Mouse (Mus musculus) layer of hippocampus, adult 9-11 months (tissue): ENCODE results near the gene U2af1.
"Not testable (repeated sequence)": the region's sequence is repeated elsewhere in the genome, so short reads cannot be mapped to it uniquely, and the experiment has no call there.

Experiments used
- DNase-seq: peaks from one replicate; pipeline ENCODE4 v3.0.0; 2022

Gene U2af1

GRCm38 (mm10) chr17:31609895-31610294, 48.8 kb downstream of the U2af1 start:
- DNase-seq = no peak

DNA sequence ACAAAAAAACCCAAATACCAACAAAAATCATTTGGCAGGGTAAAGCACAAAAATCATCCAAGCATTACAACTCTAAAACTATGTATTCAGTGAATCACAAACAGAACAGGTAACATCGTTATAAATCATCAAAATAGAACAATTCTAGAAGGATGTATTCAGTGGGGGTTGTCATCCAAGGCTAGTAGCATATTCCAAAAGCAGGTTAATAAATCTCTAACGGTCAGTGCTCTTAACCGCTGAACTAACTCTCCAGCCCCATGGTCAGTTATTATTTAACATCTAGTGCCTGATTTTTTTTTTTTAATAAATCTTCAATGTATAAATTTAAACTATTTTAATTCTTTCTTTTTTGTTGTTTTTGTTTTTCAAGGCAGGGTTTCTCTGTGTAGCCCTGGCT, 49.5 kb downstream of the U2af1 start:
- DNase-seq = not testable (repeated sequence)

DNA sequence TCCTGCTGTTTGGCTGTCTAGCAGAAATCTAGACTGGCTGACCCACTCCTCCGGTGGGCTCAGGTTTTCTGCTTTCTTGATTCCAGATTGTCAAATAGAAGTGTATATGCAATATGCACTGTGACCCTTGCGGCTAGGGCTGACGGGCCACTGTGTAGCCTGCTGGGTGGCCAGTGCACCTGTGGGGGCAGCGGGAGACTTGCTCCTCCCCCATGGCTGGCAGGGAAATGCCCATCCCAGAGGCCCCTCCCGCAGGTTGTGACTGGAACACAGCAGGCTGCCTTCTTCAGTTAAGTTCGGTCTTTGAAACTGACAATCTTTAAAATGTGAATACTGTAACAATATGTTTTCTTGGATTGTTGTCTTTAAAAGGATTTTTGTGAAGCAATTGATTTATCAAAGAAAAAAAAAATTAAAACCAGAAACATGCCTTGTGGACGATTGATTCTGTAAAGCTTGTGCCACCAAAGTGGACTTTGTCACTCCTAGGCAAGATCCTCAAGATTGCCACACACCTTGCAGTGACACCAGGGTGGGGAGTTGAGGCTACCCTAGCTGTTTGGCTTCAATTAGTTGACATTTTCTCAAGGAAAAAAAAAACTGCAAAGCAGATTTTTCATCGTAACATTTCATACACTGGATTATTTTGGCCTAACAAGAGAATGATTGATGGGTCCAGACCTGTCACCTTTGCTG, 51.3 kb downstream of the U2af1 start:
- no peak for DNase-seq

GRCm38 (mm10) chr17:31606424-31606823, 52.3 kb downstream of the U2af1 start:
- no peak for DNase-seq

DNA sequence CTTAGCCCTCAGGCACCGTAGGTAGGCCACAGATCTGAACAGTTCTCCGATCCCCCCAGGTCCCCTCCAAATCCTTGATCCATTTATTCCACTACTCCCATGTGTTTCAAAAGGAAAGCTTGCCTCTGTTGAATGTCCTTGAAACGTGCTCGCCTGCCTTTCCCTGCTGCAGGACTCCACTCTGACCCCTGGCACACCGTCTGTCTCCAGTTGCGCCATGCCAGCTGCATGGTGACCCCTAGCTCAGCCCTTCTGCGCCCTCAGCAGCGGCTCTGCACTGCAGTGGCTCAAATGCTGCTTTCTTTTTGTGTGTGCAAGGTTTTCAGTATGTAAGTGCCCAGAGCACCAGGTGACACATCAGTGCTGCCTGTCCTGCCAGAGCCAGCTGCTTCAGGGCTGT, 60.1 kb downstream of the U2af1 start:
- no peak for DNase-seq

DNA sequence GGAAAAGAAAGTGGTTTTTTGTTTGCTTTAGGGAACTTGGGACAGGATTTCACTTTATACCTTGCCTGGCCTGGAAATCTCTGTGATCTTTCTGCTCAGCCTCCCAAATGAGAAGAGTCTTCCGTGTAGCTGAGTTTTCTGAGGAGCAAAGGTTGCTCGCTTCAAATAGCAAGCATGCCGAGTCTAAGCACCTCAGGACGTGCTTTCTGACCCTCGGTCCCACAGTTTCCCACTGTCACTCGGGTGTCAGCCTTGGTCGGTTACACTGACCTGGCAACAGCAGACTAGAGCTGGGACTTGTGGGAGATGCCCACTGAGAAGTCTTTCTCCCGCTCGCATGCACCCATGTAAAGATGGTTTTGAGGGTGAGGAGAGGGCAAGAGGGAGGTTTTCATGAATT, 60.7 kb downstream of the U2af1 start:
- no peak for DNase-seq
